Mouse (Mus musculus): ENCODE data around the gene Ormdl3. TPM values are rescaled to one million over a fixed set of nuclear protein-coding genes. Genes with fewer than 3 reads are reported as not detected.

The Ormdl3 gene
- total and polyA plus RNA-seq, 2 experiments from 2014 or later: 115 to 119 TPM

DNA sequence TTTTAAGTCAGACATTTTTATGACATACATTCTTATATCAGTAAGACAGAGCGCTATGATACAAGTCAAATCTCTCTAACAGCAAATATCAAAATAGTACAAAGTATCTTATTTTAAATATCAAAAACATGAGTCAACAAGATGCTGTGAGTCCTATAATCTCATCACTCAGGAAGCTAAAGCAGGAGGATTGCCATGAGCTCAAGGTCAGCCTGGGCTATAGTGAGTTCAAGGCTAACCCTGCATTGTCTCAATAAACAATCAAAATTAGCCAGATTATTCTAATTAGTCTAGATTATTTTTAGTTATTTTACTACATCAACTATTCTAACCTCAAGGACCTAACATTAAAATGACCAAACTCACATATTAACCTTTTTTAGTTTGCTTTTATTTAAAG lies 43.8 kb downstream of the Ormdl3 start:
- peaks cover 51% of the 10 kb centered on the region for H3K27me3 ChIP-seq (ENCODE audit: insufficient read depth, low read length)
- ATAC-seq (no peak), DNase-seq (no peak)
- no peak overlapping the region for H3K4me3 ChIP-seq (ENCODE audit: low read depth, low read length)
- WGBS: 91% methylated on average over 1 of the region's 1 CpGs
- no peaks in the 10 kb centered on the region for H3K36me3 ChIP-seq (ENCODE audit: insufficient read depth)
- H3K9me3 ChIP-seq (ENCODE audit: low read length): no peaks in the 10 kb centered on the region
- H3K9ac ChIP-seq: no peak overlapping the region
- H3K4me1 ChIP-seq (ENCODE audit: insufficient read depth): 0 out of 2 replicates have a peak, but pooled peaks cover 2% of the 10 kb centered on the region
- no peak overlapping the region for H3K4me2 ChIP-seq (ENCODE audit: low read depth)
- no peak overlapping the region for H3K27ac ChIP-seq (ENCODE audit: low read depth, low read length)
- TF ChIP-seq CTCF (IDR thresholded peaks at IDR 0.05; ENCODE audit: low read depth): no peak

DNA sequence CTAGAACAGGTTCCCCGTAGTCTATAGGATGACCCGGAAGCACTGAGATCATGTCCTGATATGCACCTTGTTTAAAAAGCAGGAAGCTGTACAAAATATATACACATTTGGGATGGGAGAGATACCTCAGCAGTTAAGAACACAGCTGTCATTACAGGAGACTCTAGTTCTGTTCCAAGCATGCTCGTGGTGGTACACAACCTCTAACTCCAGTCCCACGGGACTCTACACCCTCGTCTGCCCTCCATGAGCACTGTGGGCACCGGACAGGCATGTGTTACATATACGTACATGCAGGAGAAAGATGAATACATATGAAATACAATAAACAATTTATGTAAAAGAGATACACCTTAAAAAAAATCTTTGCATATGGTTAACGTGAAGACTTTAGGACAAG lies 44.6 kb downstream of the Ormdl3 start:
- no peak overlapping the region for H3K4me3 ChIP-seq (ENCODE audit: low read depth, low read length)
- H3K9me3 ChIP-seq (ENCODE audit: low read length): no peaks in the 10 kb centered on the region
- peaks cover 43% of the 10 kb centered on the region for H3K27me3 ChIP-seq (ENCODE audit: insufficient read depth, low read length)
- no peak overlapping the region for H3K27ac ChIP-seq (ENCODE audit: low read depth, low read length)
- H3K4me1 ChIP-seq (ENCODE audit: insufficient read depth): 0 out of 2 replicates have a peak, but pooled peaks cover 2% of the 10 kb centered on the region
- ATAC-seq (no peak), DNase-seq (no peak)
- no peaks in the 10 kb centered on the region for H3K36me3 ChIP-seq (ENCODE audit: insufficient read depth)
- no peak overlapping the region for H3K4me2 ChIP-seq (ENCODE audit: low read depth)
- no peak overlapping the region for H3K9ac ChIP-seq
- TF ChIP-seq CTCF (IDR thresholded peaks at IDR 0.05; ENCODE audit: low read depth): no peak
- 79% methylated on average over 8 of the region's 8 CpGs for WGBS

DNA sequence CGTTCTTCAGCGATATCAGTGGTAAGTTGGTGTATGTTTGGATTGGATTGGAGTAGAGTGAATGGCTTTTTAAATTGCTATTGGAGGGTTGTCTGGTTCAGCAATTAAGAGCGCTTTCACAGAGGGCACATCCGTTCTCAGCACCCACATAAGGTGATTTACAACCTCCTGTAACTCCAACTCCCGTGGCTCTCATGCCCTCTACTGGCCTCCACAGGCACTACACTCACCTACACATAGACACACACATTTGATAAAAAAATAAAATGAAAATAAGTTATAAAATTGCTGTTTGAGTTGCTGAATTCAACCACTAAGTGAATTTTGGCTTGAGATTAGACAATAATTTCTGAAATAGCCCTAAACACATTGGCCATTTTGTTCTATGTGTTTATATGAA lies 46.8 kb downstream of the Ormdl3 start:
- DNase-seq: no peak
- Histone ChIP-seq H3K27me3 (ENCODE audit: insufficient read depth, low read length) (peaks cover 21% of the 10 kb centered on the region), H3K27ac (ENCODE audit: low read depth, low read length) (no peak overlapping the region), H3K9me3 (ENCODE audit: low read length) (no peaks in the 10 kb centered on the region), H3K4me2 (ENCODE audit: low read depth) (no peak overlapping the region), H3K4me3 (ENCODE audit: low read depth, low read length) (no peak overlapping the region), H3K9ac (no peak overlapping the region), H3K36me3 (ENCODE audit: insufficient read depth) (no peaks in the 10 kb centered on the region), H3K4me1 (ENCODE audit: insufficient read depth) (0 out of 2 replicates have a peak, but pooled peaks cover 1% of the 10 kb centered on the region)
- 86% methylated on average over 5 of the region's 5 CpGs for WGBS
- ATAC-seq: no peak
- TF ChIP-seq CTCF (IDR thresholded peaks at IDR 0.05; ENCODE audit: low read depth): peak; percentile 37

DNA sequence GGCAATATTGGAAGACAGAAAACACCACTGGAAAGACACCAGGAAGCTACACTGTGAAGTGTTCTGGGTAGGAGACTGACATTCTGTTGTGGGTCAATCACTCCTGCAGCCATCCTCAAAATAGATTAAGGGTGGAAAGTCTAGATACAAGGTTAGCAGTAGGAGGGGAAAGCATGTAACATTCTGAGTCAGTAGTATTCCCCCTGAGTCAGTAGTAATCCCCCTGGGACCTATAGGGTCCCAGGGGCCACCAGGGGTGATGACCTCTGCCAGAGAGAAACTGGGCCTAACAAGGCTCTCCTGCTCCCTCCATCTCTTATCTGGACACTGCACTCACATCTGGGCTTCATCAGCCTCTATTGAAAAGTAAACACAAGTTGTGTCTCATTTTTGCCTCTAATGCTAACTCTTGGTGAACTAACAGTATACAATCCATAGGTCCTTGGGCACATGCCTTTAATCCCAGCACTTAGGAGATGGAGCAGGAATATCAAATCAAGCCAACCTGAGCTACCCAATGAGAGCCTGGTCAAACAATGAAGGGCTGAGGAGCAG lies 49.6 kb downstream of the Ormdl3 start:
- DNase-seq: no peak
- Histone ChIP-seq H3K27ac (ENCODE audit: low read depth, low read length) (no peak overlapping the region), H3K4me2 (ENCODE audit: low read depth) (no peak overlapping the region), H3K9me3 (ENCODE audit: low read length) (no peaks in the 10 kb centered on the region), H3K4me3 (ENCODE audit: low read depth, low read length) (no peak overlapping the region), H3K4me1 (ENCODE audit: insufficient read depth) (no peaks in the 10 kb centered on the region), H3K27me3 (ENCODE audit: insufficient read depth, low read length) (peaks cover 3% of the 10 kb centered on the region), H3K36me3 (ENCODE audit: insufficient read depth) (no peaks in the 10 kb centered on the region), H3K9ac (no peak overlapping the region)
- no peak for TF ChIP-seq CTCF (IDR thresholded peaks at IDR 0.05; ENCODE audit: low read depth)
- ATAC-seq: no peak

Other genes starting within 250 kb of the Ormdl3 start
- gene Ppp1r1b, start 239.0 kb downstream of the Ormdl3 start, total RNA-seq (2014; rRNA removed): 19.4 and 32.5 TPM in 2 replicates
- 91.4 and 121 TPM in 2 replicates for gene Ppp1r1b, start 239.0 kb downstream of the Ormdl3 start, polyA plus RNA-seq (2015; fragmentation: Nextera tagmentation; extraction: Ambion mirVana)
- 36.2 and 39.4 TPM in 2 replicates for gene Stard3, start 229.0 kb downstream of the Ormdl3 start, total RNA-seq (2014; rRNA removed)
- 31.6 and 32.2 TPM in 2 replicates for gene Stard3, start 229.0 kb downstream of the Ormdl3 start, polyA plus RNA-seq (2015; fragmentation: Nextera tagmentation; extraction: Ambion mirVana)
- gene Tcap, start 203.6 kb downstream of the Ormdl3 start, total RNA-seq (2014; rRNA removed): 0.23 TPM in 1 of 2 replicates, not detected in the other
- not detected in 2 replicates for gene Tcap, start 203.6 kb downstream of the Ormdl3 start, polyA plus RNA-seq (2015; fragmentation: Nextera tagmentation; extraction: Ambion mirVana)
- 1.0 and 1.8 TPM in 2 replicates for gene Pnmt, start 200.9 kb downstream of the Ormdl3 start, total RNA-seq (2014; rRNA removed)
- gene Pnmt, start 200.9 kb downstream of the Ormdl3 start, polyA plus RNA-seq (2015; fragmentation: Nextera tagmentation; extraction: Ambion mirVana): 1.7 and 3.5 TPM in 2 replicates
- 10.9 and 11.0 TPM in 2 replicates for gene Pgap3, start 186.9 kb downstream of the Ormdl3 start, total RNA-seq (2014; rRNA removed)
- 7.1 and 7.6 TPM in 2 replicates for gene Pgap3, start 186.9 kb downstream of the Ormdl3 start, polyA plus RNA-seq (2015; fragmentation: Nextera tagmentation; extraction: Ambion mirVana)
- 3.8 and 4.9 TPM in 2 replicates for gene Erbb2, start 174.9 kb downstream of the Ormdl3 start, total RNA-seq (2014; rRNA removed)
- 2.4 and 3.7 TPM in 2 replicates for gene Erbb2, start 174.9 kb downstream of the Ormdl3 start, polyA plus RNA-seq (2015; fragmentation: Nextera tagmentation; extraction: Ambion mirVana)
- 73.1 and 105 TPM in 2 replicates for gene Mien1, start 148.4 kb downstream of the Ormdl3 start, total RNA-seq (2014; rRNA removed)
- gene Mien1, start 148.4 kb downstream of the Ormdl3 start, polyA plus RNA-seq (2015; fragmentation: Nextera tagmentation; extraction: Ambion mirVana): 272 and 326 TPM in 2 replicates
- 1.2 and 2.1 TPM in 2 replicates for gene Grb7, start 141.0 kb downstream of the Ormdl3 start, total RNA-seq (2014; rRNA removed)
- 0.88 and 1.3 TPM in 2 replicates for gene Grb7, start 141.0 kb downstream of the Ormdl3 start, polyA plus RNA-seq (2015; fragmentation: Nextera tagmentation; extraction: Ambion mirVana)
- gene Ikzf3, start 41.3 kb downstream of the Ormdl3 start, total RNA-seq (2014; rRNA removed): 0.14 and 0.15 TPM in 2 replicates
- gene Ikzf3, start 41.3 kb downstream of the Ormdl3 start, polyA plus RNA-seq (2015; fragmentation: Nextera tagmentation; extraction: Ambion mirVana): 0.21 and 0.23 TPM in 2 replicates
- gene Zpbp2, start 36.3 kb downstream of the Ormdl3 start, total RNA-seq (2014; rRNA removed): not detected in 2 replicates
- gene Zpbp2, start 36.3 kb downstream of the Ormdl3 start, polyA plus RNA-seq (2015; fragmentation: Nextera tagmentation; extraction: Ambion mirVana): not detected in 2 replicates
- not detected in 2 replicates for gene Lrrc3c, start 10.9 kb upstream of the Ormdl3 start, total RNA-seq (2014; rRNA removed)
- gene Lrrc3c, start 10.9 kb upstream of the Ormdl3 start, polyA plus RNA-seq (2015; fragmentation: Nextera tagmentation; extraction: Ambion mirVana): not detected in 2 replicates
- gene Gm12355, start 38.3 kb upstream of the Ormdl3 start, total RNA-seq (2014; rRNA removed): 0.29 TPM in 1 of 2 replicates, not detected in the other
- gene Gm12355, start 38.3 kb upstream of the Ormdl3 start, polyA plus RNA-seq (2015; fragmentation: Nextera tagmentation; extraction: Ambion mirVana): 0.68 and 0.98 TPM in 2 replicates
- gene Gsdma3, start 39.0 kb upstream of the Ormdl3 start, total RNA-seq (2014; rRNA removed): not detected in 2 replicates
- not detected in 2 replicates for gene Gsdma3, start 39.0 kb upstream of the Ormdl3 start, polyA plus RNA-seq (2015; fragmentation: Nextera tagmentation; extraction: Ambion mirVana)
- gene Gsdma2, start 59.4 kb upstream of the Ormdl3 start, total RNA-seq (2014; rRNA removed): not detected in 2 replicates
- gene Gsdma2, start 59.4 kb upstream of the Ormdl3 start, polyA plus RNA-seq (2015; fragmentation: Nextera tagmentation; extraction: Ambion mirVana): 0.11 TPM in 1 of 2 replicates, not detected in the other
- gene Gsdma, start 77.0 kb upstream of the Ormdl3 start, total RNA-seq (2014; rRNA removed): not detected in 2 replicates
- gene Gsdma, start 77.0 kb upstream of the Ormdl3 start, polyA plus RNA-seq (2015; fragmentation: Nextera tagmentation; extraction: Ambion mirVana): 0.15 TPM in 1 of 2 replicates, not detected in the other
- 83.8 and 113 TPM in 2 replicates for gene Psmd3, start 95.2 kb upstream of the Ormdl3 start, total RNA-seq (2014; rRNA removed)
- gene Psmd3, start 95.2 kb upstream of the Ormdl3 start, polyA plus RNA-seq (2015; fragmentation: Nextera tagmentation; extraction: Ambion mirVana): 183 and 202 TPM in 2 replicates
- not detected in 2 replicates for gene Csf3, start 113.9 kb upstream of the Ormdl3 start, total RNA-seq (2014; rRNA removed)
- gene Csf3, start 113.9 kb upstream of the Ormdl3 start, polyA plus RNA-seq (2015; fragmentation: Nextera tagmentation; extraction: Ambion mirVana): not detected in 2 replicates
- gene Med24, start 142.1 kb upstream of the Ormdl3 start, total RNA-seq (2014; rRNA removed): 54.0 and 66.5 TPM in 2 replicates
- 46.4 and 49.3 TPM in 2 replicates for gene Med24, start 142.1 kb upstream of the Ormdl3 start, polyA plus RNA-seq (2015; fragmentation: Nextera tagmentation; extraction: Ambion mirVana)
- 1,003 and 1,159 TPM in 2 replicates for gene Thra, start 153.3 kb upstream of the Ormdl3 start, total RNA-seq (2014; rRNA removed)
- gene Thra, start 153.3 kb upstream of the Ormdl3 start, polyA plus RNA-seq (2015; fragmentation: Nextera tagmentation; extraction: Ambion mirVana): 223 and 233 TPM in 2 replicates
- 4.5 and 6.7 TPM in 2 replicates for gene Nr1d1, start 188.0 kb upstream of the Ormdl3 start, total RNA-seq (2014; rRNA removed)
- 10.8 and 11.4 TPM in 2 replicates for gene Nr1d1, start 188.0 kb upstream of the Ormdl3 start, polyA plus RNA-seq (2015; fragmentation: Nextera tagmentation; extraction: Ambion mirVana)
- 87.2 and 94.6 TPM in 2 replicates for gene Msl1, start 208.1 kb upstream of the Ormdl3 start, total RNA-seq (2014; rRNA removed)
- gene Msl1, start 208.1 kb upstream of the Ormdl3 start, polyA plus RNA-seq (2015; fragmentation: Nextera tagmentation; extraction: Ambion mirVana): 16.3 and 24.1 TPM in 2 replicates
- 22.5 and 27.2 TPM in 2 replicates for gene Casc3, start 217.5 kb upstream of the Ormdl3 start, total RNA-seq (2014; rRNA removed)
- gene Casc3, start 217.5 kb upstream of the Ormdl3 start, polyA plus RNA-seq (2015; fragmentation: Nextera tagmentation; extraction: Ambion mirVana): 29.5 and 37.4 TPM in 2 replicates
- 28.7 TPM in 2 replicates for gene Rapgefl1, start 249.4 kb upstream of the Ormdl3 start, total RNA-seq (2014; rRNA removed)
- gene Rapgefl1, start 249.4 kb upstream of the Ormdl3 start, polyA plus RNA-seq (2015; fragmentation: Nextera tagmentation; extraction: Ambion mirVana): 5.6 and 9.8 TPM in 2 replicates